In the genomic region with DNA sequence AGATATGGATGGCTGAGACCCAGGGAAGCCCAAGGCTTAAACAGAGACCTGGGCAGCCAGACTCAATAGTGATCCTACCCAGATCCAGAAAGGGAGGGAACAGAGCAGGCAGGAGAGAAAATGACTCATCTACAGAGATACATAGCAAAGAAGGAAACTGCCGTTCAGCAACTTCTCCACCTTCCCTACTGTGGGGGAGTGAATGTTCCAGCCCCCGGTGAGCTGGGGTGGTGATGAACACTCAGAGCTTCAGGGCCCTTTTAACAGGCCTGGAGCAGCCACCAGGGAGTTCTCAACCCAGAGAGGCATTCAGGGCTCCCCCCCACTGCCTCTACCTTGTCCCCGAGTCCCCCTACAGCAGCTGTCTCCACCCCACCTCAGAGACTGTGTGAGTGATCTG, we compare ENCODE assay signal across 22 mouse cellular contexts.
"Had no signal": no experiment of that assay in that cellular context is flagged by ENCODE, and none has a peak within 500 bp of the region (broad histone marks: within the 10 kb centered on the region; RNA-seq: fewer than 3 reads in every experiment).

No protein-coding gene starts in this region.

- ATAC-seq: intestine, embryonic 16.5 days; liver, postnatal 0 days; lung, postnatal 0 days; midbrain, embryonic 13.5 days; midbrain, embryonic 16.5 days had no signal

- H3K27ac ChIP-seq: limb, embryonic 12.5 days; limb, embryonic 15.5 days; liver, embryonic 14.5 days; macrophage; midbrain, embryonic 10.5 days; midbrain, embryonic 13.5 days; neural tube, embryonic 13.5 days; stomach, embryonic 15.5 days had no signal

- H3K4me3 ChIP-seq: limb, embryonic 12.5 days; limb, embryonic 15.5 days; midbrain, embryonic 10.5 days; midbrain, embryonic 13.5 days; myocyte; neural tube, embryonic 13.5 days; stomach, embryonic 15.5 days had no signal

- DNase-seq: kidney, adult 18-20 months; kidney, adult 9 months; kidney, postnatal 14 days; kidney, postnatal 4 days; liver, postnatal 0 days; lung, embryonic 14.5 days; retina, postnatal 1 day; spleen, adult 18-20 months; thymus, adult 18-20 months; thymus, postnatal 36 days had no signal
